Mouse (Mus musculus) midbrain, embryonic 14.5 days (tissue): ENCODE measurements around the gene Akr7a5. TPM values are rescaled to one million over a fixed set of nuclear protein-coding genes. Genes with fewer than 3 reads are reported as not detected.

Experiments
- ATAC-seq: fragments of 200-750 bp; cut with Nextera tagmentation; 2 replicates; pipeline ENCODE4 v1.8.0; 2017; ENCODE audit warnings: moderate number of reproducible peaks, moderate library complexity; ENCODE audit not compliant: low FRiP score, low TSS enrichment
- DNase-seq: peaks from one replicate; pipeline ENCODE4 v3.0.0-alpha.2; 2015
- H3K27ac ChIP-seq: fragments of 300-500 bp; sonication (generic); replicated peaks from 2 replicates; pipeline ENCODE4 v1.5.1; 2014; ENCODE audit warnings: mild to moderate bottlenecking, low read depth, low read length, moderate library complexity
- H3K27me3 ChIP-seq: fragments of 300-500 bp; sonication (generic); 2 replicates; pipeline ENCODE4 v1.6.1; 2014; ENCODE audit warnings: low read length, control low read depth, mixed read lengths; ENCODE audit not compliant: control insufficient read depth, insufficient read depth
- H3K36me3 ChIP-seq: fragments of 300-500 bp; sonication (generic); 2 replicates; pipeline ENCODE4 v1.6.1; 2014; ENCODE audit warnings: low read length, control low read depth; ENCODE audit not compliant: control insufficient read depth, insufficient read depth
- H3K4me1 ChIP-seq: fragments of 300-500 bp; sonication (generic); 2 replicates; pipeline ENCODE4 v1.6.1; 2014; ENCODE audit warnings: mild to moderate bottlenecking, antibody characterized with exemption, low read length, control low read depth; ENCODE audit not compliant: control insufficient read depth, insufficient read depth
- H3K4me2 ChIP-seq: fragments of 300-500 bp; sonication (generic); 2 replicates; pipeline ENCODE4 v1.6.1; 2014; ENCODE audit warnings: mild to moderate bottlenecking, low read length, moderate library complexity
- H3K4me3 ChIP-seq: fragments of 300-500 bp; sonication (generic); replicated peaks from 2 replicates; pipeline ENCODE4 v1.5.1; 2014; ENCODE audit warnings: low read depth, low read length
- H3K9ac ChIP-seq: fragments of 300-500 bp; sonication (generic); replicated peaks from 2 replicates; pipeline ENCODE4 v1.6.1; 2014; ENCODE audit warnings: mild to moderate bottlenecking, low read length, moderate library complexity
- H3K9me3 ChIP-seq: fragments of 300-500 bp; sonication (generic); 2 replicates; pipeline ENCODE4 v1.6.1; 2016; ENCODE audit warnings: low read length, control low read depth, mixed read lengths; ENCODE audit not compliant: control insufficient read depth
- WGBS: fragments of 180-500 bp; shearing (Covaris S2); extraction: QIAGEN DNeasy Blood & Tissue Kit; methylation state at CpG from one replicate; pipeline ENCODE4 v1.1.7; 2014; 5-methylcytosine and 5-hydroxymethylcytosine counted together
- polyA plus RNA-seq: library from polyadenylated mRNA; unstranded; fragments of >200 nt; fragmentation: Nextera tagmentation; extraction: Ambion mirVana; gene quantifications from 2 replicates; pipeline ENCODE4 v1.2.1, GENCODE M21; 2014

Akr7a5 gene
- polyA plus RNA-seq: 55.7 and 64.2 TPM in 2 replicates

DNA sequence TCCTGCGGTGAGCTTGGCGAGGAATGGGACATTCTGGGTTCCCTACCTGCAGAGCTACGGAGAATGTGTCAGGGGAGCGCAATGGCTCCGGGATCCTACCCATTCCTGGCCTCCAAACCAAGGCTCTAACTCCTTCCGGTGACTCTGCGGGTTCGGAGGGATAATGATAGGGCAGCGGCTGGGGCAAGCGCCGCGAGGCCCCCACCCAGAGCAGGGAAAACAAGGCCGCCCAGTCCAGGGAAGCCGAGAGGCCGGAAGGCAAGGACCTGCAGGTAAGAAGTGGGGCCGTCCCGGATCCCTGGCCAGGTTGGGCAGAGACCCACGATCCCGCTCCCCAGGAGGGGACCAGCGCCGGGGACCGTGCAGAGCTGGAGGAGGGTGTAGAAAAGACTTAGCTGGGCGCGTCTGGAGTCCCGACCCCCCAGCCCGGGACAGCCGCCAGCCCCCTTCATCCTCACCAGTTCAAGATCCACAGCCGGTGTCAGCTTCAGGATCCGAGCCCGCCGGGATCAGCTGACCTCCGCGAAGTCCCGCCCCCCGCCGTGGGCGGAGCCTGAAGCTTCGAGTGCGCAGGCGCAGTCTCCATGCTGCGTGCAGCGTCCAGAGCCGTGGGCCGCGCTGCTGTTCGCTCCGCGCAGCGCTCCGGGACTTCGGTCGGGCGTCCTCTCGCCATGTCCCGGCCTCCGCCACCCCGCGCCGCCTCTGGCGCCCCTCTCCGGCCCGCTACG, at the start of gene Akr7a5, which contains the start of gene Pqlc2:
Akr7a5 (plus strand) TSS at position 574 of the 728 bp plus-strand sequence.
Pqlc2 (minus strand) TSS at position 538 of the 728 bp plus-strand sequence.
- no peaks in the 10 kb centered on the region for H3K9me3 ChIP-seq
- WGBS: under 1% methylated on average over 63 of the region's 63 CpGs

DNA sequence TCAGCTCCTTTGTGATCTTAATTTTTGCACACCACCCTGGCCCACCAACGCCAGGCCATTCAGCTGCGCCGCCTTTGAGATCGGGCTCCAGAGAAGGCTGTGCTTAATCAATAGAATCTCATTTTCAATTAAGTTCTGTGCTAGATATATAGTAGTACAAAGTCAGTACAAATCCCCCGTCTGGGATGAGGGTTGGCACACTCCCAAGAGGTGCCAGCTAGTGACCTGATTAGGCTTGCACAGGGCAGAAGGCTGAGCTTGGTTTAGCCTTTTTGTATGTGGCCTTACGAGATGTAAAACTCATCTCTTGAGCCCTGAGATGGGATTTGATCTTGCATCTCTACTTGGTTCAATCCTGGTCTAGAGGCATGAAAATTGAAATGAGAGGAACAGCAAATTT, 47.6 kb upstream of the Akr7a5 start:
- no peaks in the 10 kb centered on the region for H3K9me3 ChIP-seq
- no peak overlapping the region for H3K9ac ChIP-seq
- ATAC-seq (no peak), DNase-seq (no peak)
- 89% methylated on average over 6 of the region's 6 CpGs for WGBS
- H3K4me1 ChIP-seq: no peaks in the 10 kb centered on the region
- H3K27me3 ChIP-seq: no peaks in the 10 kb centered on the region
- peaks cover 77% of the 10 kb centered on the region for H3K36me3 ChIP-seq
- no peak overlapping the region for H3K27ac ChIP-seq
- no peak overlapping the region for H3K4me3 ChIP-seq
- no peak overlapping the region for H3K4me2 ChIP-seq

More for the DNA sequence above, at the start of gene Akr7a5, which contains the start of gene Pqlc2:
- peak; percentile 99 for DNase-seq
- Histone ChIP-seq H3K27me3 (no peaks in the 10 kb centered on the region), H3K27ac (peak within 1 kb of the TSS; percentile 73), H3K4me2 (peak within 1 kb of the TSS; percentile 96), H3K4me1 (peaks cover 17% of the 10 kb centered on the region), H3K4me3 (peak within 1 kb of the TSS; percentile 91), H3K36me3 (peaks cover 28% of the 10 kb centered on the region), H3K9ac (peak within 1 kb of the TSS; percentile 85)
- peak; percentile 92 for ATAC-seq

DNA sequence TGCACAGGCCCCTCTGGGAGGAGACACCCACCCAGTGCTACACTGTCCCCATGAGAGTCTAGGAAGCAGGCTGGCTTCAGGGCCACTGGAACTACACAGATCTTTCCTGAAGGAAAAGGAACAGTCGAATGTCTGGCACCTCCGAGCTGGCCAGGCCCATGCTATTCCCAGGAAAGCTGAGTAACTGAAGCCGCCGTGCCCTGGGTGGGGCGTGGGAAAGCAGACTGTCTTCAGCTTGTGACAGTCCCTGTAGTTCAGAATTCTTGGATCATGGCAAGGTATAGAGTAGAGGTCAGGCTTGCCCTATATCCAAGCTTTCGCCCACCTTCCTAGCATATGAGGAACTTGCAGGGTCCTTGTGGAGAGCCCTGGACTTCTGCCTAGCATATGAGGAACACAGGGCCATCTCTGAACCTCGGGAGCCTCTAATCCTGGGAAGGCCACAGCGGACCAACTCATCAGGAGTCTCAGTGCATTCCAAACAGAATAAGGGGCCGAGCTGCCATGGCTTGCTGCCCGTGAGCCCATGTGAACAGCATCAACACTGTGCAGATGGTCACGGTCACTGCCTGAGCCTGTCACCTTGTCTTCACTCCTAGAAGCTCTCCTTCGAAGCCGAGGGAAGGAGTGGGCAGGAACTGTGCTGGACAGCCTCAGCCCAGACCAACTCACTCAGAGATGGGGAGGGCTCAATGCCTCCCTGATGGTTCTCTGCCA, 44.6 kb upstream of the Akr7a5 start:
- no peaks in the 10 kb centered on the region for H3K4me1 ChIP-seq

DNA sequence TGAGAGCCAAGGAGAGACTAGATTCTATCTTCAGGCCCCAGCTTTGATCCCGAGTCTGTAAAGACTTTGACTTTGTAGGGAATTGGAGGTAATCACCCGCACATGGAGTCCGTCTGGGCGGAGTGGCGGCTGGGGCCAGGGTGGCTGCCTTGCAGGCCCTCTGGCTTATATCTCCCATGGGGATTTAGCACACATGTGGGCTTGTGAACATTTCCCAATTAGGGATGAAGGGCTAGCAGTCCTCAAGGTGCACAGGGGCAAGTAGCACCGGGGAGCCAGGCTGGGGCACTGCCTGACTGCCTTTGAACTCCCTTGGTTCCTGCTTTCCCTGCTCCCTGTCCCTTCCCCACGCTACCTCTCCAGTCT, 44.1 kb upstream of the Akr7a5 start:
- Histone ChIP-seq H3K9ac (no peak overlapping the region), H3K4me3 (no peak overlapping the region), H3K4me1 (no peaks in the 10 kb centered on the region), H3K27ac (no peak overlapping the region), H3K36me3 (peaks cover 62% of the 10 kb centered on the region), H3K27me3 (no peaks in the 10 kb centered on the region), H3K4me2 (no peak overlapping the region), H3K9me3 (no peaks in the 10 kb centered on the region)
- DNase-seq (no peak), ATAC-seq (no peak)
- 78% methylated on average over 7 of the region's 7 CpGs for WGBS

More for the DNA sequence above, 44.6 kb upstream of the Akr7a5 start:
- no peaks in the 10 kb centered on the region for H3K27me3 ChIP-seq
- H3K9ac ChIP-seq: no peak overlapping the region
- no peak for DNase-seq
- WGBS: 84% methylated on average over 13 of the region's 13 CpGs
- ATAC-seq: no peak
- H3K4me2 ChIP-seq: no peak overlapping the region
- no peak overlapping the region for H3K4me3 ChIP-seq
- H3K9me3 ChIP-seq: no peaks in the 10 kb centered on the region
- peaks cover 67% of the 10 kb centered on the region for H3K36me3 ChIP-seq
- H3K27ac ChIP-seq: no peak overlapping the region

DNA sequence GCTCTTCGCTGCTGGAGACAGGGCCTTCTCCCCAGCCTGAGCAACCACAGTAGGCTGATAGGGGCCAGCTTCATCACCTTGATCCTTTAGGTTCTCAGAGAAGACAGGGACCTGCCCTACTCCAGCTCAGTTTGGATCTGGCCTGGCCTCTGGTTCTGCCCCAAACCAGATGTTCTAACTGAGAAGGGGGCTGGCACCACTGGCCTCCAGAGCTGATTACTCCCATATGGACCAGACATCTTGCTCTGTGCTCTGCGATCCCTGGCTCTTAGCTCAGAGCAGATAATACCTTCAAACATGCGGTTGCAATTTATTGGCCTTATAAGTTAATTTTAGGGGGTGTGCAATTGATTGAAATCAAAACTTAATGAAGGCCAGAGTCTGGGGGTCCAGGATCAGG, 43.2 kb upstream of the Akr7a5 start:
- no peak overlapping the region for H3K4me3 ChIP-seq
- H3K27me3 ChIP-seq: no peaks in the 10 kb centered on the region
- peaks cover 53% of the 10 kb centered on the region for H3K36me3 ChIP-seq
- H3K27ac ChIP-seq: no peak overlapping the region
- DNase-seq: no peak
- H3K9ac ChIP-seq: no peak overlapping the region
- H3K9me3 ChIP-seq: no peaks in the 10 kb centered on the region
- WGBS: 95% methylated on average over 3 of the region's 3 CpGs
- ATAC-seq: no peak
- H3K4me1 ChIP-seq: no peaks in the 10 kb centered on the region
- no peak overlapping the region for H3K4me2 ChIP-seq

DNA sequence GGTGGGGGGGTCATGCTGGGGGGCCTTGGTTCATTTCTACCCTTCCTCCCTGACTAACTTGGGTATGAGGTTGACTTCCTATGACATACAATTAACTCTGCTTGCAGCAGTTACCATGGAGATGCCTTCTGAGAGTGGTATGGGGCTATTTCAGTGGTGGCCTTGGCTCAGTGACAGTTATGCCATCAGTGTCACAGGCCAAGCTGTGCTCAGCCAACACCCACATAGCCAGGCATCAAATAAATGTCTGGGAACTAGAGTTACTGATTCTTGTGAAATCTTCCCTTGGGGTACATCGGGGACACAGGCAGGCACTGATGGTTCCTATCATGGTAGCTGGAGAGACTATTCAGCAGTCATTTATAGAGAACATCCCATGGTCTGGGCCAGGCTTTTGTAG, 42.3 kb upstream of the Akr7a5 start:
- no peaks in the 10 kb centered on the region for H3K4me1 ChIP-seq
- 96% methylated on average over 1 of the region's 1 CpGs for WGBS
- H3K27me3 ChIP-seq: no peaks in the 10 kb centered on the region
- H3K4me2 ChIP-seq: no peak overlapping the region
- no peak for ATAC-seq
- no peak overlapping the region for H3K9ac ChIP-seq
- H3K27ac ChIP-seq: no peak overlapping the region
- H3K9me3 ChIP-seq: no peaks in the 10 kb centered on the region
- no peak for DNase-seq
- peaks cover 44% of the 10 kb centered on the region for H3K36me3 ChIP-seq
- no peak overlapping the region for H3K4me3 ChIP-seq

DNA sequence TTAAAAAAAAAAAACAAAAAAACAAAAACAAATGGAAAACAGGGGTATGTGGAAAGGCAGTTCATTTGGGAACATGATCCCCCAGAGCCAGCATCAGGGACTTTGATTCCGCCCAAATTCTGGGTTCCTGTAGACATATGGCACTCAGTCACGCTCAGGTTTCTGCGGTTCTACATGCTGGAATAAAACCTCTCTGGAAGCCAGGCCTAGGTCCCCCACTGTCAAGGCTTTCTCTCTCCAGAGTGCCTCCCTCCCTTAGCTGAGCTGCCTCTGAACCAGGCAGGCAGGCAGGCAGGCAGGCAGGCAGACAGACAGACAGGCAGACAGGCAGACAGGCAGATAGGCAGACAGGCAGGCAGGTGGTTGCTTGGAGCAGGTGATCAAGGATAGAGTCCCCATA, 40.4 kb upstream of the Akr7a5 start:
- DNase-seq (no peak), ATAC-seq (no peak)
- H3K4me3 ChIP-seq: no peak overlapping the region
- H3K36me3 ChIP-seq: peaks cover 26% of the 10 kb centered on the region
- H3K9ac ChIP-seq: no peak overlapping the region
- H3K9me3 ChIP-seq: no peaks in the 10 kb centered on the region
- WGBS: 84% methylated on average over 3 of the region's 3 CpGs
- no peak overlapping the region for H3K4me2 ChIP-seq
- H3K27me3 ChIP-seq: no peaks in the 10 kb centered on the region
- no peak overlapping the region for H3K27ac ChIP-seq
- no peaks in the 10 kb centered on the region for H3K4me1 ChIP-seq

DNA sequence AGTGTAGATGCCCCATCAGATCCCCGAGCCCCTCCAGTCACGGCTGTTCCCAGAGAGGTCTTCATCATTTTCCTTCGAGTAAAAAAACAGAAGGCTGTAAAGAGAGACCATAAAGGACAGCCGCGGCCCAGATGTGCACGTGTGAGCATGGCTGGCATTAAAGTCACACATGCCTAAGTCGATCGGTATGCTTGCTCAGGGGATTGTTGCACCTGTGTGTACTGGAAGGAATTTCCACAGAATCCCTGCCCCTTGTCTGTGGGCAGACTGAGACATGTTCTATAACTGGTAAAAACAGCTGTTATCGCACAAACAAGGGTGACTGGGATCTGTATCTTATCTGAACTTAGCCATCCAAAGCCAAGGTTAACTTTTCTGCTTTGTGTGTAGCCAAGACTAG, 39.0 kb upstream of the Akr7a5 start:
- ATAC-seq: no peak
- Histone ChIP-seq H3K27me3 (no peaks in the 10 kb centered on the region), H3K9me3 (no peaks in the 10 kb centered on the region), H3K4me3 (no peak overlapping the region), H3K9ac (no peak overlapping the region), H3K4me2 (no peak overlapping the region), H3K36me3 (peaks cover 17% of the 10 kb centered on the region; the same call in 1 of the 2 replicates), H3K27ac (no peak overlapping the region), H3K4me1 (no peaks in the 10 kb centered on the region)
- no peak for DNase-seq
- WGBS: 94% methylated on average over 9 of the region's 9 CpGs
